Mouse (Mus musculus) heart, embryonic 15.5 days (tissue): ENCODE results near the gene Gcnt7. TPM values are rescaled to one million over a fixed set of nuclear protein-coding genes. Genes with fewer than 3 reads are reported as not detected.

ENCODE experiments used
- ATAC-seq: fragments of 200-750 bp; cut with Nextera tagmentation; replicated peaks from 2 replicates; pipeline ENCODE4 v1.8.0; 2017; ENCODE audit warnings: low read depth, moderate TSS enrichment; ENCODE audit not compliant: insufficient number of reproducible peaks, insufficient read depth, low FRiP score
- H3K27ac ChIP-seq: fragments of 300-500 bp; sonication (generic); 2 replicates; pipeline ENCODE4 v1.5.1; 2015; ENCODE audit warnings: mild to moderate bottlenecking, inconsistent platforms
- H3K27me3 ChIP-seq: fragments of 300-500 bp; sonication (generic); 2 replicates; pipeline ENCODE4 v1.6.1; 2015; ENCODE audit warnings: inconsistent platforms
- H3K36me3 ChIP-seq: fragments of 300-500 bp; sonication (generic); 2 replicates; pipeline ENCODE4 v1.6.1; 2015; ENCODE audit warnings: mild to moderate bottlenecking, inconsistent platforms
- H3K4me1 ChIP-seq: fragments of 300-500 bp; sonication (generic); replicated peaks from 2 replicates; pipeline ENCODE4 v1.6.1; 2015; ENCODE audit warnings: inconsistent platforms
- H3K4me2 ChIP-seq: fragments of 300-500 bp; sonication (generic); 2 replicates; pipeline ENCODE4 v1.6.1; 2015; ENCODE audit warnings: inconsistent platforms, mild to moderate bottlenecking, moderate library complexity
- H3K4me3 ChIP-seq: fragments of 300-500 bp; sonication (generic); 2 replicates; pipeline ENCODE4 v1.5.1; 2015; ENCODE audit warnings: mild to moderate bottlenecking, inconsistent platforms
- H3K9ac ChIP-seq: fragments of 300-500 bp; sonication (generic); 2 replicates; pipeline ENCODE4 v1.6.1; 2015; ENCODE audit warnings: mild to moderate bottlenecking, inconsistent platforms
- H3K9me3 ChIP-seq: fragments of 300-500 bp; sonication (generic); replicated peaks from 2 replicates; pipeline ENCODE4 v1.6.1; 2016; ENCODE audit warnings: inconsistent platforms
- WGBS: fragments of 180-500 bp; shearing (Covaris S2); methylation state at CpG from one replicate; pipeline ENCODE4 v1.1.7; 2015; ENCODE audit warnings: mixed read lengths; 5-methylcytosine and 5-hydroxymethylcytosine counted together
- polyA plus RNA-seq: library from polyadenylated mRNA; unstranded; fragments of >200 nt; fragmentation: Nextera tagmentation; extraction: Ambion mirVana; gene quantifications from 2 replicates; pipeline ENCODE4 v1.2.1, GENCODE M21; 2015

Gcnt7 gene
- polyA plus RNA-seq, 1 experiment from 2014 or later = 0.79 TPM

- Histone ChIP-seq H3K9me3 (no peaks in the 10 kb centered on the region), H3K4me2 (no peak overlapping the region), H3K27ac (peak overlapping the region; percentile 45), H3K4me1 (peaks cover 5% of the 10 kb centered on the region; the same call in 1 of the 2 replicates), H3K36me3 (no peaks in the 10 kb centered on the region), H3K4me3 (no peak overlapping the region), H3K9ac (no peak overlapping the region), H3K27me3 (peaks cover 15% of the 10 kb centered on the region; the same call in 1 of the 2 replicates)
- ATAC-seq = no peak
- WGBS = 57% methylated on average over 13 of the region's 13 CpGs
Measured at GRCm38 (mm10) chr2:172401116-172401825, 57.1 kb downstream of the Gcnt7 start.

Other genes with a start within 250 kb of the Gcnt7 start
- not detected in 2 replicates for gene Mc3r, start 210.1 kb downstream of the Gcnt7 start, polyA plus RNA-seq
- gene Fam210b, start 113.0 kb downstream of the Gcnt7 start, polyA plus RNA-seq = 15.8 and 18.1 TPM in 2 replicates
- gene Aurka, start 88.1 kb downstream of the Gcnt7 start, polyA plus RNA-seq = 76.8 and 82.2 TPM in 2 replicates
- gene Cstf1, start 87.9 kb downstream of the Gcnt7 start, polyA plus RNA-seq = 24.2 and 29.8 TPM in 2 replicates
- gene Cass4, start 64.8 kb downstream of the Gcnt7 start, polyA plus RNA-seq = 0.26 and 0.91 TPM in 2 replicates
- gene Rtf2, start 18.0 kb downstream of the Gcnt7 start, polyA plus RNA-seq = 44.5 and 52.2 TPM in 2 replicates
- 0.22 TPM in 1 of 2 replicates, not detected in the other for gene Fam209, start 13.9 kb upstream of the Gcnt7 start, polyA plus RNA-seq
- gene Tfap2c, start 91.0 kb upstream of the Gcnt7 start, polyA plus RNA-seq = 0.13 and 0.57 TPM in 2 replicates